Mouse (Mus musculus) embryonic facial prominence, embryonic 14.5 days (tissue): ENCODE results near the gene Trpm7. TPM values are rescaled to one million over a fixed set of nuclear protein-coding genes. Genes with fewer than 3 reads are reported as not detected.
A peak's percentile ranks its signal among the peaks of the same experiment; 100 is the strongest.
"Not testable (repeated sequence)": the region's sequence is repeated elsewhere in the genome, so short reads cannot be mapped to it uniquely, and the experiment has no call there.

Experiments
- ATAC-seq: fragments of 200-750 bp; cut with Nextera tagmentation; 2 replicates; pipeline ENCODE4 v1.8.0; 2017; ENCODE audit warnings: low read depth, moderate number of reproducible peaks, moderate TSS enrichment
- DNase-seq: peaks from one replicate; pipeline ENCODE4 v3.0.0-alpha.2; 2015; ENCODE audit warnings: low spot score
- H3K27ac ChIP-seq: fragments of 300-500 bp; sonication (generic); replicated peaks from 2 replicates; pipeline ENCODE4 v1.5.1; 2014; ENCODE audit warnings: low read depth, mild to moderate bottlenecking, low read length, moderate library complexity
- H3K27me3 ChIP-seq: fragments of 300-500 bp; sonication (generic); replicated peaks from 2 replicates; pipeline ENCODE4 v1.6.1; 2014; ENCODE audit warnings: low read length; ENCODE audit not compliant: control insufficient read depth, insufficient read depth
- H3K36me3 ChIP-seq: fragments of 300-500 bp; sonication (generic); 2 replicates; pipeline ENCODE4 v1.6.1; 2014; ENCODE audit warnings: low read length, mixed read lengths; ENCODE audit not compliant: control insufficient read depth, insufficient read depth
- H3K4me1 ChIP-seq: fragments of 300-500 bp; sonication (generic); 2 replicates; pipeline ENCODE4 v1.6.1; 2014; ENCODE audit warnings: antibody characterized with exemption, low read length; ENCODE audit not compliant: control insufficient read depth, insufficient read depth
- H3K4me2 ChIP-seq: fragments of 300-500 bp; sonication (generic); 2 replicates; pipeline ENCODE4 v1.6.1; 2014; ENCODE audit warnings: low read depth, mild to moderate bottlenecking, low read length, moderate library complexity, mixed read lengths
- H3K4me3 ChIP-seq: fragments of 300-500 bp; sonication (generic); 2 replicates; pipeline ENCODE4 v1.5.1; 2014; ENCODE audit warnings: low read depth, mild to moderate bottlenecking, low read length
- H3K9ac ChIP-seq: fragments of 300-500 bp; sonication (generic); 2 replicates; pipeline ENCODE4 v1.6.1; 2014; ENCODE audit warnings: low read depth, mild to moderate bottlenecking, low read length, moderate library complexity, mixed read lengths
- H3K9me3 ChIP-seq: fragments of 300-500 bp; sonication (generic); 2 replicates; pipeline ENCODE4 v1.6.1; 2016; ENCODE audit warnings: low read length; ENCODE audit not compliant: control insufficient read depth
- WGBS: fragments of 180-500 bp; shearing (Covaris S2); extraction: QIAGEN DNeasy Blood & Tissue Kit; methylation state at CpG from one replicate; pipeline ENCODE4 v1.1.7; 2014; 5-methylcytosine and 5-hydroxymethylcytosine counted together
- polyA plus RNA-seq: library from polyadenylated mRNA; unstranded; fragments of >200 nt; fragmentation: Nextera tagmentation; extraction: Ambion mirVana; gene quantifications from 2 replicates; pipeline ENCODE4 v1.2.1, GENCODE M21; 2014

The Trpm7 gene
- polyA plus RNA-seq, 1 experiment from 2014 or later = 38.2 TPM

DNA sequence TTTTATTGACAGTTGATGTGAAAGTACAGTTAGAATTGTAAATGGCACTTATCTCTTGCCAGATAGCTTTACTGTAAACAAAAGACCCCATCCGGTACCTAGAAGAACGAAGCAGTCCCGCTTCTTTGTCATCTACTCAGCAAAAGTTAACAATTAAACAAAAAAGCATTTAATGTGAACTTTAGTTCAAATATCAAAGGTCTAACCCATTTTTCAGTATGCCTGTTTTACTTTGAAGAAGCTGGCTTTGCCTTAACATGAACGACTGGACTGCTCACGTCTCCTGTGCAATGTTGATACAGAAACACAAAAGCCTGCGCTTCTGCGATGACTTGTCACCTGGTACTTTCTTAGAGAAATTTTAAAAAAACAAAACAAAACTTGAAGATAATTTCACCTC, 16.3 kb upstream of the Trpm7 start:
- DNase-seq = no peak
- no peaks in the 10 kb centered on the region for H3K4me1 ChIP-seq
- H3K36me3 ChIP-seq = peaks cover 17% of the 10 kb centered on the region
- H3K4me3 ChIP-seq = no peak overlapping the region
- no peak overlapping the region for H3K9ac ChIP-seq
- no peak overlapping the region for H3K4me2 ChIP-seq
- WGBS = 91% methylated on average over 7 of the region's 7 CpGs
- no peak for ATAC-seq
- no peaks in the 10 kb centered on the region for H3K27me3 ChIP-seq
- no peak overlapping the region for H3K27ac ChIP-seq
- H3K9me3 ChIP-seq = no peaks in the 10 kb centered on the region

- no peak for ATAC-seq
- Histone ChIP-seq H3K4me2 (no peak overlapping the region), H3K27me3 (no peaks in the 10 kb centered on the region), H3K9me3 (no peaks in the 10 kb centered on the region), H3K9ac (no peak overlapping the region), H3K4me3 (no peak overlapping the region), H3K36me3 (peaks cover 17% of the 10 kb centered on the region), H3K4me1 (no peaks in the 10 kb centered on the region), H3K27ac (no peak overlapping the region)
- DNase-seq = no peak
These were observed 15.7 kb upstream of the Trpm7 start for GRCm38 (mm10) chr2:126891743-126892142.

- Histone ChIP-seq H3K27me3 (no peaks in the 10 kb centered on the region), H3K27ac (no peak overlapping the region), H3K9ac (no peak overlapping the region), H3K36me3 (0 out of 2 replicates have a peak, but pooled peaks cover under 1% of the 10 kb centered on the region), H3K9me3 (no peaks in the 10 kb centered on the region), H3K4me3 (no peak overlapping the region), H3K4me2 (no peak overlapping the region), H3K4me1 (no peaks in the 10 kb centered on the region)
- ATAC-seq (no peak), DNase-seq (no peak)
- 60% methylated on average over 3 of the region's 3 CpGs for WGBS
These were observed 11.1 kb upstream of the Trpm7 start for GRCm38 (mm10) chr2:126887141-126887540.

DNA sequence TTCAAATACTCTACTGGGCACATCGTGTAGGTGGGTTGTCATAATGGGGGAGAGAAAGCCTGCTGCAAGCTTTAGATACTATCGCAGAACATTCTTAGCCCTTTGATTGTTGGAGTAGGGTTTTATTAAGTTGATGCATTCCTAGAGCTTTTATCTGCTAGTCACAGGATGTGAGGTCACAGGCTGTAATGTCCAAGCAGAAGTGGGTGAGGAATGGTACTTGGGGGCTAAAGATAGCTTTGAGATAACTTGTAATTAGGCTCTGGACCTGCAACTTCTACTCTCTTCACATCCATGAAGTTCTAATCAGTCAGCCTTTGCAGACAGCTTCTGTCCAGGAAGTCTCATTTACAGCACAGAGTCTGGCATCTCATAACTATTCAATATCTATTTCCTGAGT, 9.8 kb upstream of the Trpm7 start:
- WGBS = 72% methylated on average over 2 of the region's 2 CpGs
- Histone ChIP-seq H3K9ac (no peak overlapping the region), H3K4me3 (no peak overlapping the region), H3K4me2 (no peak overlapping the region), H3K27ac (no peak overlapping the region), H3K36me3 (no peaks in the 10 kb centered on the region), H3K9me3 (no peaks in the 10 kb centered on the region), H3K4me1 (no peaks in the 10 kb centered on the region), H3K27me3 (no peaks in the 10 kb centered on the region)
- ATAC-seq (no peak), DNase-seq (no peak)

DNA sequence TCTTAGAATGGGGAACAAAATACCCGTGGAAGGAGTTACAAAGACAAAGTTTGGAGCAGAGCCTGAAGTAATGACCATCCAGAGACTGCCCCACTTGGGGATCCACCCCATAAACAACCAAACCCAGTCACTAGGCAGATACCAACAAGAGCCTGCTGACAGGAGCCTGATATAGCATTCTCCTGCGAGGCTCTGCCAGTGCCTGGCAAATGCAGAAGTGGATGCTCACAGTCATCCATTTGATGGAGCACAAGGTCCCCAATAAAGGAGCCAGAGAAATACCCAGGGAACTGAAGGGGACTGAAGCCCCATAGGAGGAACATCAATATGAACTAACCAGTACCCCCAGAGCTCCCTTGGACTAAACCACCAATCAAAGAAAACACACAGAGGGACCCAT, 6.7 kb upstream of the Trpm7 start:
- not testable (repeated sequence) for H3K27ac ChIP-seq, DNase-seq, ATAC-seq, H3K4me1 ChIP-seq, H3K36me3 ChIP-seq, H3K27me3 ChIP-seq, H3K9ac ChIP-seq, H3K4me2 ChIP-seq, H3K4me3 ChIP-seq, H3K9me3 ChIP-seq
- 55% methylated on average over 2 of the region's 2 CpGs for WGBS

- H3K9me3 ChIP-seq = no peaks in the 10 kb centered on the region
- no peaks in the 10 kb centered on the region for H3K36me3 ChIP-seq
- no peak for DNase-seq
- H3K9ac ChIP-seq = no peak overlapping the region
- 95% methylated on average over 1 of the region's 1 CpGs for WGBS
- H3K27me3 ChIP-seq = no peaks in the 10 kb centered on the region
- H3K4me1 ChIP-seq = peaks cover 11% of the 10 kb centered on the region
- no peak overlapping the region for H3K27ac ChIP-seq
- no peak overlapping the region for H3K4me2 ChIP-seq
- no peak for ATAC-seq
- no peak overlapping the region for H3K4me3 ChIP-seq
These were observed 2.0 kb upstream of the Trpm7 start for GRCm38 (mm10) chr2:126877991-126878390.

DNA sequence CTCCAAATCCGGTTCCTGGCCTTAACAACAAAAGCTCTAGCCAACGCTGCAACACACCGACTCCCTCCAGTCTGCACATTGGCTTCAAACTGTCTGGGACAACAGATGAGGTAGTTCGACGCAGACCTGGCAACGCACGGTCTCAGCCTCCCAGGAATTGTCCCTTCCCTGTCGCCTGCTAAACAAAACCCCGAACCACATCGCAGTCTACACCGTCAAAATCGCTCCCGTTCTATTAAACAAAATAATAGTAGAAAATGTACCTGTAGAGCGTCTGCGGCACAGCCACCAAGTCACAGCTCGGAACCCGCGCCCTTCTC, 554 bp downstream of the Trpm7 start:
- Histone ChIP-seq H3K4me2 (peak overlapping the region; percentile 52), H3K36me3 (no peaks in the 10 kb centered on the region), H3K4me3 (peak overlapping the region; percentile 92), H3K9ac (peak overlapping the region; percentile 92), H3K9me3 (no peaks in the 10 kb centered on the region), H3K4me1 (peaks cover 11% of the 10 kb centered on the region), H3K27ac (peak overlapping the region; percentile 98), H3K27me3 (no peaks in the 10 kb centered on the region)
- ATAC-seq (peak; percentile 51; the same call in 1 of the 2 replicates), DNase-seq (peak; percentile 68)
- WGBS = under 1% methylated on average over 17 of the region's 18 CpGs

GRCm38 (mm10) chr2:126874809-126875515, 1.1 kb downstream of the Trpm7 start:
- H3K4me1 ChIP-seq = peaks cover 11% of the 10 kb centered on the region
- H3K9me3 ChIP-seq = no peaks in the 10 kb centered on the region
- no peak for ATAC-seq
- no peaks in the 10 kb centered on the region for H3K36me3 ChIP-seq
- WGBS = 19% methylated on average over 13 of the region's 13 CpGs
- peak overlapping the region; percentile 98 for H3K27ac ChIP-seq
- H3K4me3 ChIP-seq = peak overlapping the region; percentile 92
- no peak for DNase-seq
- H3K4me2 ChIP-seq = peak overlapping the region; percentile 52
- H3K27me3 ChIP-seq = no peaks in the 10 kb centered on the region
- H3K9ac ChIP-seq = peak overlapping the region; percentile 92

- Histone ChIP-seq H3K9ac (no peak overlapping the region), H3K4me3 (no peak overlapping the region), H3K4me2 (no peak overlapping the region), H3K9me3 (no peaks in the 10 kb centered on the region), H3K27me3 (no peaks in the 10 kb centered on the region), H3K27ac (no peak overlapping the region), H3K36me3 (no peaks in the 10 kb centered on the region), H3K4me1 (no peaks in the 10 kb centered on the region)
- 86% methylated on average over 1 of the region's 1 CpGs for WGBS
- DNase-seq (no peak), ATAC-seq (no peak)
These were observed 9.7 kb downstream of the Trpm7 start for GRCm38 (mm10) chr2:126866301-126866700.
